Comparison of ENCODE assay signal across 22 mouse cellular contexts in the genomic region with DNA sequence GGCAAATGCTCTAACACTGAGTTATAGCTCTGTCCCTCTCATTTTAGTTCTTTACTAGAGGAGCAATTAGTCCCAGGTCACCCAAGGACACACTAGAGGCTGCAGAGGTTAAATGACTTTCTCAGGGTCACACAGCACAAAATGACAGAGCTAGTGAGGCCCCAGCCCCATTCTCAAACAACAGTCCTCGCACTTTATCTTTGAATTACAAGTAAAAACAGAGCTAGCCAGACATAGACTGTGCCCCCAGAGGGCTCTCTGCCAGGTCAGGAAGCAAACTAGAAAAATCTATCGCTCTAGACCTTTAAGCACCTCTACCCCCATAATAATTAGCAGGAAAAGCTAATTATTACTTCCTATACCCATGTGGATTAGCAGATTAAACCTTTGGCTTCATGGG. TPM values are rescaled to one million over a fixed set of nuclear protein-coding genes. Genes with fewer than 3 reads are reported as not detected.
A peak's percentile ranks its signal among the peaks of the same experiment; 100 is the strongest.
DNase-seq lines count a peak whose midpoint lies in the region; ATAC-seq and TF ChIP-seq lines count a peak whose summit lies in the region.
"Had no signal": no experiment of that assay in that cellular context is flagged by ENCODE, and none has a peak within 500 bp of the region (broad histone marks: within the 10 kb centered on the region; RNA-seq: fewer than 3 reads in every experiment).

No protein-coding gene starts in this region.

- TF ChIP-seq CTCF in kidney, adult 2 months (conservative IDR thresholded peaks at IDR 0.05; ENCODE audit: insufficient read depth, insufficient read length, low read depth, low read length): no peak
- TF ChIP-seq CTCF in liver, postnatal 0 days (IDR thresholded peaks at IDR 0.05; ENCODE audit: low read depth): no peak

- no peaks in the 10 kb centered on the region for H3K27me3 ChIP-seq in kidney, adult 2 months (replicated peaks; ENCODE audit: control insufficient read depth, insufficient read depth, low read length)
- no peaks in the 10 kb centered on the region for H3K27me3 ChIP-seq in liver, embryonic 15.5 days
- H3K27me3 ChIP-seq in liver, embryonic 11.5 days (replicated peaks; ENCODE audit: control insufficient read depth, insufficient read depth, low read length): no peaks in the 10 kb centered on the region
- no peaks in the 10 kb centered on the region for H3K27me3 ChIP-seq in liver, postnatal 0 days (ENCODE audit: insufficient read depth, low read length)
- H3K27me3 ChIP-seq in hindbrain, embryonic 13.5 days: no peaks in the 10 kb centered on the region
- H3K27me3 ChIP-seq: CH12.LX; embryonic facial prominence, embryonic 12.5 days; hindbrain, embryonic 12.5 days; limb, embryonic 12.5 days; midbrain, embryonic 13.5 days; neural tube, embryonic 13.5 days had no signal

- no peak overlapping the region for H3K9ac ChIP-seq in liver, embryonic 15.5 days
- H3K9ac ChIP-seq in liver, embryonic 11.5 days (ENCODE audit: low read depth, low read length): no peak overlapping the region
- H3K9ac ChIP-seq in liver, postnatal 0 days (replicated peaks): no peak overlapping the region
- H3K9ac ChIP-seq in hindbrain, embryonic 13.5 days: no peak overlapping the region
- H3K9ac ChIP-seq: embryonic facial prominence, embryonic 12.5 days; hindbrain, embryonic 12.5 days; limb, embryonic 12.5 days; midbrain, embryonic 13.5 days; neural tube, embryonic 13.5 days had no signal

- DNase-seq in adrenal gland, adult (ENCODE audit: inconsistent age in 2 of 2, low spot score in 1 of 2): peak; percentile 10 to 65
- no peak for DNase-seq in adrenal gland, adult 2 months
- peak; percentile 43 for DNase-seq in kidney, adult 2 months
- no peak for DNase-seq in kidney, postnatal 10 days
- no peak for DNase-seq in liver, embryonic 11.5 days (ENCODE audit: low spot score)
- DNase-seq in liver, postnatal 0 days: no peak
- DNase-seq: cerebellum, adult 11-12 months; cerebellum, adult 9-11 months; embryo, embryonic 11 days; gastrocnemius, postnatal 25 days; heart, postnatal 36 days; right cerebral cortex, postnatal 4 days had no signal

- H3K36me3 ChIP-seq in kidney, adult 2 months (ENCODE audit: control insufficient read depth, insufficient read depth, low read length): no peaks in the 10 kb centered on the region
- H3K36me3 ChIP-seq in liver, embryonic 15.5 days (replicated peaks): peaks cover 22% of the 10 kb centered on the region
- no peaks in the 10 kb centered on the region for H3K36me3 ChIP-seq in liver, embryonic 11.5 days (ENCODE audit: control insufficient read depth, insufficient read depth, low read length)
- H3K36me3 ChIP-seq in liver, postnatal 0 days (replicated peaks; ENCODE audit: insufficient read depth, low read length): peaks cover 16% of the 10 kb centered on the region
- peaks cover 13% of the 10 kb centered on the region for H3K36me3 ChIP-seq in hindbrain, embryonic 13.5 days

- TF ChIP-seq POLR2A in kidney, adult 2 months (IDR thresholded peaks at IDR 0.05; ENCODE audit: low read depth, low read length): no peak

- H3K9me3 ChIP-seq in liver, embryonic 15.5 days (replicated peaks): no peaks in the 10 kb centered on the region
- no peaks in the 10 kb centered on the region for H3K9me3 ChIP-seq in liver, embryonic 11.5 days (ENCODE audit: control insufficient read depth, low read length)
- no peaks in the 10 kb centered on the region for H3K9me3 ChIP-seq in liver, postnatal 0 days (ENCODE audit: low read length)
- H3K9me3 ChIP-seq in hindbrain, embryonic 13.5 days: no peaks in the 10 kb centered on the region
- H3K9me3 ChIP-seq: embryonic facial prominence, embryonic 12.5 days; hindbrain, embryonic 12.5 days; limb, embryonic 12.5 days; midbrain, embryonic 13.5 days; neural tube, embryonic 13.5 days had no signal

- H3K4me3 ChIP-seq in kidney, adult 2 months (ENCODE audit: insufficient read depth, low read depth, low read length): no peak overlapping the region
- H3K4me3 ChIP-seq in liver, embryonic 15.5 days (replicated peaks): no peak overlapping the region
- H3K4me3 ChIP-seq in liver, embryonic 11.5 days (ENCODE audit: low read depth, low read length): no peak overlapping the region
- no peak overlapping the region for H3K4me3 ChIP-seq in liver, postnatal 0 days (ENCODE audit: low read depth, low read length)
- no peak overlapping the region for H3K4me3 ChIP-seq in hindbrain, embryonic 13.5 days
- H3K4me3 ChIP-seq: embryonic facial prominence, embryonic 12.5 days; hindbrain, embryonic 12.5 days; limb, embryonic 12.5 days; midbrain, embryonic 13.5 days; neural tube, embryonic 13.5 days had no signal

- ATAC-seq in liver, embryonic 15.5 days (ENCODE audit: insufficient read depth): no peak
- no peak for ATAC-seq in liver, embryonic 11.5 days (replicated peaks; ENCODE audit: low FRiP score)
- peak; percentile 19 for ATAC-seq in liver, postnatal 0 days
- no peak for ATAC-seq in hindbrain, embryonic 13.5 days (ENCODE audit: low FRiP score)
- ATAC-seq: forebrain, embryonic 14.5 days; midbrain, embryonic 13.5 days had no signal

- peaks cover 61% of the 10 kb centered on the region for H3K4me1 ChIP-seq in kidney, adult 2 months (ENCODE audit: control insufficient read depth, insufficient read depth, low read length)
- peaks cover 72% of the 10 kb centered on the region for H3K4me1 ChIP-seq in liver, embryonic 15.5 days (replicated peaks)
- H3K4me1 ChIP-seq in liver, embryonic 11.5 days (replicated peaks; ENCODE audit: control insufficient read depth, insufficient read depth, low read length): peaks cover 27% of the 10 kb centered on the region
- peaks cover 65% of the 10 kb centered on the region for H3K4me1 ChIP-seq in liver, postnatal 0 days (ENCODE audit: insufficient read depth)
- H3K4me1 ChIP-seq in hindbrain, embryonic 13.5 days (replicated peaks): peaks cover 21% of the 10 kb centered on the region

- WGBS in kidney, adult 2 months: 17% methylated on average over 2 of the region's 2 CpGs
- whole genome bisulfite sequencing in liver, embryonic 15.5 days (ENCODE audit: insufficient replicate concordance): 55% methylated on average over 2 of the region's 2 CpGs
- 59% methylated on average over 2 of the region's 2 CpGs for WGBS in liver, embryonic 11.5 days
- 48% methylated on average over 2 of the region's 2 CpGs for WGBS in liver, postnatal 0 days (ENCODE audit: insufficient replicate concordance)
- WGBS in hindbrain, embryonic 13.5 days: 81% methylated on average over 2 of the region's 2 CpGs

- H3K27ac ChIP-seq in kidney, adult 2 months (ENCODE audit: insufficient read depth, low read depth, low read length): peak overlapping the region; percentile 83
- peak overlapping the region; percentile 42; the same call in 1 of the 2 replicates for H3K27ac ChIP-seq in liver, embryonic 15.5 days (replicated peaks)
- H3K27ac ChIP-seq in liver, embryonic 11.5 days (ENCODE audit: low read depth, low read length): no peak overlapping the region
- peak overlapping the region; percentile 53 for H3K27ac ChIP-seq in liver, postnatal 0 days (ENCODE audit: low read depth)
- no peak overlapping the region for H3K27ac ChIP-seq in hindbrain, embryonic 13.5 days
- H3K27ac ChIP-seq: embryonic facial prominence, embryonic 12.5 days; hindbrain, embryonic 12.5 days; limb, embryonic 12.5 days; midbrain, embryonic 13.5 days; neural tube, embryonic 13.5 days had no signal

- TF ChIP-seq EP300 in liver, postnatal 0 days (IDR thresholded peaks at IDR 0.05; ENCODE audit: low read depth): no peak

- no peak overlapping the region for H3K4me2 ChIP-seq in liver, embryonic 15.5 days
- H3K4me2 ChIP-seq in liver, embryonic 11.5 days: no peak overlapping the region
- no peak overlapping the region for H3K4me2 ChIP-seq in liver, postnatal 0 days (ENCODE audit: low read depth, low read length)
- no peak overlapping the region for H3K4me2 ChIP-seq in hindbrain, embryonic 13.5 days
- H3K4me2 ChIP-seq: embryonic facial prominence, embryonic 12.5 days; heart, embryonic 11.5 days; hindbrain, embryonic 12.5 days; limb, embryonic 12.5 days; midbrain, embryonic 13.5 days; neural tube, embryonic 13.5 days had no signal

RNA-seq across cellular contexts. Expression of a gene that starts 25.4 kb away (rescaled TPM):
- total RNA-seq in adrenal gland, adult 2 months (2021): 10 to 100 TPM; 42.1 to 47.0 TPM
- 16.3 and 18.8 TPM in 2 replicates for polyA plus RNA-seq in adrenal gland, adult 2 months (2012; rRNA removed)
- 45.2 and 50.0 TPM in 2 replicates for polyA plus RNA-seq in kidney, adult 2 months (2012; rRNA removed)
- 9.0 and 9.5 TPM in 2 replicates for polyA plus RNA-seq in liver, embryonic 15.5 days (2015; fragmentation: Nextera tagmentation; extraction: Ambion mirVana)
- 26.0 and 30.2 TPM in 2 replicates for polyA plus RNA-seq in liver, embryonic 11.5 days (2014; fragmentation: Nextera tagmentation; extraction: Ambion mirVana)
- polyA plus RNA-seq in liver, postnatal 0 days (2015; fragmentation: Nextera tagmentation; extraction: Ambion mirVana): 5.7 and 6.5 TPM in 2 replicates
- 68.1 and 70.1 TPM in 2 replicates for polyA plus RNA-seq in hindbrain, embryonic 13.5 days (2015; fragmentation: Nextera tagmentation; extraction: Ambion mirVana)

Comparison
In these comparisons a context has a peak if more than half of its experiments do, and no peak if none do; other contexts are left out.
1. DNase-seq: peak in adrenal gland, adult (2 of 2) and kidney, adult 2 months (single experiment); none in adrenal gland, adult 2 months (single experiment), kidney, postnatal 10 days (single experiment), liver, embryonic 11.5 days (single experiment) and liver, postnatal 0 days (single experiment).
2. H3K27ac ChIP-seq: peak in kidney, adult 2 months (single experiment), liver, embryonic 15.5 days (single experiment) and liver, postnatal 0 days (single experiment); none in liver, embryonic 11.5 days (single experiment) and hindbrain, embryonic 13.5 days (single experiment).